In the genomic region with DNA sequence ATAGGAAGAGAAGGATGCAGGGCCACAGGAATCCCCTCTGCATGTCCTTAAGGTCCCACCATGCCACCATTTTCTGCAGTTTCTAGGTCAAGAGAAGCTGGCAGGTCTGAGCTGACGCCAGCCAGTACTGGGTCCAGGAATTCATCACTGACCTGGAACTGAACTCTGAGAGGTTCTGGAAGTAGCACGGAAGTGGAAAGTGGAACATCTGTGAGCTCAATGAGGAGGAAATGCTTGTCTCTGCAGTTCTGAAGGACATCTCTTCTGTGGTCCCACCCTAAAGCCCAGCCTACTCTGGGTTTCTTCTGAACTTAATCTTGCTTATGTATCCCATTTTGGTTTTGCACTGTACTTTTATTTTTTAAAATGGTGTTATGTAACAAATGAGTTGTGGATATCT, we compare ENCODE assay signal across 37 mouse cellular contexts. TPM values are rescaled to one million over a fixed set of nuclear protein-coding genes. Genes with fewer than 3 reads are reported as not detected.
DNase-seq lines count a peak whose midpoint lies in the region; ATAC-seq and TF ChIP-seq lines count a peak whose summit lies in the region.
"Had no signal": no experiment of that assay in that cellular context is flagged by ENCODE, and none has a peak within 500 bp of the region (broad histone marks: within the 10 kb centered on the region; RNA-seq: fewer than 3 reads in every experiment).

No protein-coding gene starts in this region.

- no peaks in the 10 kb centered on the region for H3K27me3 ChIP-seq in liver, adult 2 months (ENCODE audit: control insufficient read depth, insufficient read depth, low read length)
- H3K27me3 ChIP-seq in liver, embryonic 11.5 days (replicated peaks; ENCODE audit: control insufficient read depth, insufficient read depth, low read length), result no peaks in the 10 kb centered on the region
- H3K27me3 ChIP-seq in hindbrain, embryonic 16.5 days (replicated peaks; ENCODE audit: control insufficient read depth, insufficient read depth, low read length), result no peaks in the 10 kb centered on the region
- H3K27me3 ChIP-seq: CH12.LX; embryonic facial prominence, embryonic 13.5 days; forebrain, embryonic 12.5 days; forebrain, embryonic 15.5 days; heart, embryonic 12.5 days; heart, embryonic 15.5 days; hindbrain, embryonic 13.5 days; Patski had no signal

- no peak overlapping the region for H3K4me2 ChIP-seq in liver, embryonic 11.5 days
- no peak overlapping the region for H3K4me2 ChIP-seq in hindbrain, embryonic 16.5 days (ENCODE audit: low read length)
- H3K4me2 ChIP-seq: embryonic facial prominence, embryonic 13.5 days; forebrain, embryonic 12.5 days; forebrain, embryonic 15.5 days; heart, embryonic 12.5 days; heart, embryonic 15.5 days; hindbrain, embryonic 13.5 days had no signal

- ATAC-seq in liver, embryonic 11.5 days (replicated peaks; ENCODE audit: low FRiP score), result no peak
- no peak for ATAC-seq in hindbrain, embryonic 16.5 days
- ATAC-seq: forebrain, embryonic 15.5 days; hindbrain, postnatal 0 days; inflammation-experienced regulatory T-cells, adult 6 months; Patski had no signal

- no peaks in the 10 kb centered on the region for H3K36me3 ChIP-seq in liver, adult 2 months (ENCODE audit: control insufficient read depth, insufficient read depth, low read length)
- H3K36me3 ChIP-seq in liver, embryonic 11.5 days (ENCODE audit: control insufficient read depth, insufficient read depth, low read length), result no peaks in the 10 kb centered on the region
- no peaks in the 10 kb centered on the region for H3K36me3 ChIP-seq in hindbrain, embryonic 16.5 days (ENCODE audit: control insufficient read depth, insufficient read depth, low read length)
- H3K36me3 ChIP-seq: embryonic facial prominence, embryonic 10.5 days; embryonic facial prominence, embryonic 13.5 days; forebrain, embryonic 12.5 days; forebrain, embryonic 15.5 days; G1E; heart, embryonic 12.5 days; heart, embryonic 15.5 days; hindbrain, embryonic 10.5 days; hindbrain, embryonic 13.5 days had no signal

- H3K4me1 ChIP-seq in liver, adult 2 months (ENCODE audit: control insufficient read depth, insufficient read depth, low read length), result no peaks in the 10 kb centered on the region
- no peaks in the 10 kb centered on the region for H3K4me1 ChIP-seq in liver, embryonic 11.5 days (replicated peaks; ENCODE audit: control insufficient read depth, insufficient read depth, low read length)
- H3K4me1 ChIP-seq in bone marrow macrophage, adult 2 months (ENCODE audit: control insufficient read depth, insufficient read depth, low read length), result peaks cover 42% of the 10 kb centered on the region
- no peaks in the 10 kb centered on the region for H3K4me1 ChIP-seq in hindbrain, embryonic 16.5 days (ENCODE audit: control insufficient read depth, insufficient read depth, low read depth, low read length)
- H3K4me1 ChIP-seq: embryonic facial prominence, embryonic 10.5 days; embryonic facial prominence, embryonic 13.5 days; forebrain, embryonic 12.5 days; forebrain, embryonic 15.5 days; hindbrain, embryonic 13.5 days had no signal

- no peak for TF ChIP-seq POLR2A in liver, adult 2 months (IDR thresholded peaks at IDR 0.05; ENCODE audit: extremely low read depth, insufficient read depth, low read length)
- no peak for TF ChIP-seq POLR2A in bone marrow macrophage, adult 2 months (IDR thresholded peaks at IDR 0.05; ENCODE audit: borderline replicate concordance, low read depth, low read length)

- H3K79me2 ChIP-seq in liver, adult 2 months (ENCODE audit: control insufficient read depth, insufficient read depth, low read length), result no peaks in the 10 kb centered on the region

- no peak overlapping the region for H3K27ac ChIP-seq in liver, adult 2 months (replicated peaks; ENCODE audit: insufficient read depth, low read depth, low read length)
- no peak overlapping the region for H3K27ac ChIP-seq in liver, embryonic 11.5 days (ENCODE audit: low read depth, low read length)
- peak overlapping the region; percentile 54 for H3K27ac ChIP-seq in bone marrow macrophage, adult 2 months (ENCODE audit: insufficient read depth, low read depth, low read length)
- no peak overlapping the region for H3K27ac ChIP-seq in hindbrain, embryonic 16.5 days (ENCODE audit: low read depth, low read length)
- H3K27ac ChIP-seq: embryonic facial prominence, embryonic 10.5 days; embryonic facial prominence, embryonic 13.5 days; forebrain, embryonic 12.5 days; forebrain, embryonic 15.5 days; heart, embryonic 15.5 days; hindbrain, embryonic 10.5 days; hindbrain, embryonic 13.5 days; hindbrain, postnatal 0 days had no signal

- WGBS in liver, adult 2 months, result 61% methylated on average over 2 of the region's 2 CpGs
- WGBS in liver, embryonic 11.5 days, result 67% methylated on average over 2 of the region's 2 CpGs
- 81% methylated on average over 2 of the region's 2 CpGs for WGBS in hindbrain, embryonic 16.5 days

- no peak overlapping the region for H3K4me3 ChIP-seq in liver, adult 2 months (ENCODE audit: insufficient read depth, low read depth, low read length)
- no peak overlapping the region for H3K4me3 ChIP-seq in liver, embryonic 11.5 days (ENCODE audit: low read depth, low read length)
- no peak overlapping the region for H3K4me3 ChIP-seq in bone marrow macrophage, adult 2 months (ENCODE audit: insufficient read depth, low read length)
- H3K4me3 ChIP-seq in hindbrain, embryonic 16.5 days (ENCODE audit: low read length), result no peak overlapping the region
- H3K4me3 ChIP-seq: embryonic facial prominence, embryonic 10.5 days; embryonic facial prominence, embryonic 13.5 days; erythroblast, embryonic 14.5 days; forebrain, embryonic 12.5 days; forebrain, embryonic 15.5 days; heart, embryonic 12.5 days; heart, embryonic 15.5 days; hindbrain, embryonic 10.5 days; hindbrain, embryonic 13.5 days had no signal

- H3K9me3 ChIP-seq in liver, embryonic 11.5 days (ENCODE audit: control insufficient read depth, low read length), result no peaks in the 10 kb centered on the region
- H3K9me3 ChIP-seq in hindbrain, embryonic 16.5 days (ENCODE audit: control insufficient read depth, low read length), result no peaks in the 10 kb centered on the region
- H3K9me3 ChIP-seq: embryonic facial prominence, embryonic 10.5 days; embryonic facial prominence, embryonic 13.5 days; forebrain, embryonic 12.5 days; forebrain, embryonic 15.5 days; G1E; heart, embryonic 12.5 days; heart, embryonic 15.5 days; hindbrain, embryonic 10.5 days; hindbrain, embryonic 13.5 days had no signal

- no peak for TF ChIP-seq CTCF in liver, adult 2 months (IDR thresholded peaks at IDR 0.05; ENCODE audit: low read depth, low read length)
- TF ChIP-seq CTCF in bone marrow macrophage, adult 2 months (IDR thresholded peaks at IDR 0.05; ENCODE audit: low read depth, low read length), result no peak

- no peak overlapping the region for H3K9ac ChIP-seq in liver, adult 2 months (ENCODE audit: low read depth, low read length)
- H3K9ac ChIP-seq in liver, embryonic 11.5 days (ENCODE audit: low read depth, low read length), result no peak overlapping the region
- no peak overlapping the region for H3K9ac ChIP-seq in hindbrain, embryonic 16.5 days (ENCODE audit: low read depth, low read length)
- H3K9ac ChIP-seq: embryonic facial prominence, embryonic 13.5 days; forebrain, embryonic 12.5 days; forebrain, embryonic 15.5 days; heart, embryonic 12.5 days; heart, embryonic 15.5 days; hindbrain, embryonic 13.5 days had no signal

- DNase-seq in gastrocnemius, postnatal 25 days, result peak; percentile 10
- no peak for DNase-seq in gastrocnemius, postnatal 36 days
- DNase-seq in liver, adult 2 months (ENCODE audit: extremely low read depth, low read depth, low spot score), result peak; percentile 26
- no peak for DNase-seq in liver, embryonic 11.5 days (ENCODE audit: low spot score)
- DNase-seq in skeletal muscle tissue, adult 2 months (ENCODE audit: low read depth, low spot score), result peak; percentile 21
- no peak for DNase-seq in retina, postnatal 1 day
- DNase-seq: adrenal gland, adult 2 months; adrenal gland, postnatal 14 days; B cell, adult 2 months; cerebellum, adult 2 months; cerebellum, postnatal 10 days; cerebellum, postnatal 36 days; embryo, embryonic 11 days; gastrocnemius, postnatal 10 days; heart, postnatal 10 days; kidney, adult 11 months had no signal

- intact Hi-C loops in gastrocnemius, postnatal 36 days (cut with DNase I), result no loop called here

RNA-seq across cellular contexts. Expression of a gene that starts 14.4 kb away (rescaled TPM):
- total RNA-seq in gastrocnemius, postnatal 25 days (2021), result not detected
- not detected for total RNA-seq in gastrocnemius, postnatal 36 days (2021)
- total RNA-seq in liver, adult 2 months (2014; rRNA removed), result not detected in 2 replicates
- polyA plus RNA-seq in liver, adult 2 months (2012; rRNA removed), result not detected in 2 replicates
- not detected in 2 replicates for polyA plus RNA-seq in liver, embryonic 11.5 days (2014; fragmentation: Nextera tagmentation; extraction: Ambion mirVana)
- not detected in 2 replicates for polyA plus RNA-seq in bone marrow macrophage, adult 2 months (2012; ENCODE audit: insufficient read depth, insufficient read length, missing spikeins)
- polyA plus RNA-seq in hindbrain, embryonic 16.5 days (2015; fragmentation: Nextera tagmentation; extraction: Ambion mirVana), result not detected in 2 replicates
- total RNA-seq: adrenal gland, adult 2 months; adrenal gland, postnatal 14 days; adrenal gland, postnatal 4 days; CH12.LX; G1E; gastrocnemius, postnatal 10 days; granulocyte monocyte progenitor cell, adult 5-6 weeks; heart, postnatal 10 days; heart, postnatal 36 days; hindbrain, postnatal 0 days had no signal
- polyA plus RNA-seq: adrenal gland, adult 2 months; brain, embryonic 14.5 days; cerebellum, adult 2 months; cortical plate, adult 2 months; embryonic facial prominence, embryonic 10.5 days; embryonic facial prominence, embryonic 13.5 days; erythroblast, embryonic 14.5 days; forebrain, embryonic 12.5 days; forebrain, embryonic 15.5 days; G1E; heart, embryonic 12.5 days; heart, embryonic 15.5 days; hindbrain, embryonic 10.5 days; hindbrain, embryonic 13.5 days; hindbrain, postnatal 0 days; inflammation-experienced regulatory T-cells, adult 6 months; Patski had no signal

RNA-seq across cellular contexts. Expression of a gene that starts 18.1 kb away (rescaled TPM):
- total RNA-seq in gastrocnemius, postnatal 25 days (2021), result not detected
- not detected for total RNA-seq in gastrocnemius, postnatal 36 days (2021)
- 0.18 TPM in 1 of 2 replicates, not detected in the other for total RNA-seq in liver, adult 2 months (2014; rRNA removed)
- polyA plus RNA-seq in liver, adult 2 months (2012; rRNA removed), result 0.42 and 0.48 TPM in 2 replicates
- polyA plus RNA-seq in liver, embryonic 11.5 days (2014; fragmentation: Nextera tagmentation; extraction: Ambion mirVana), result 1.7 and 1.8 TPM in 2 replicates
- 129 and 135 TPM in 2 replicates for polyA plus RNA-seq in bone marrow macrophage, adult 2 months (2012; ENCODE audit: insufficient read depth, insufficient read length, missing spikeins)
- 1.3 and 2.0 TPM in 2 replicates for polyA plus RNA-seq in hindbrain, embryonic 16.5 days (2015; fragmentation: Nextera tagmentation; extraction: Ambion mirVana)
- total RNA-seq: adrenal gland, postnatal 14 days; gastrocnemius, postnatal 10 days; heart, postnatal 36 days had no signal
- polyA plus RNA-seq: G1E, Patski had no signal

RNA-seq across cellular contexts. Expression of a gene that starts 31.3 kb away (rescaled TPM):
- total RNA-seq in gastrocnemius, postnatal 25 days (2021), result not detected
- not detected for total RNA-seq in gastrocnemius, postnatal 36 days (2021)
- total RNA-seq in liver, adult 2 months (2014; rRNA removed), result 0.40 TPM in 1 of 2 replicates, not detected in the other
- 1.1 TPM in 1 of 2 replicates, not detected in the other for polyA plus RNA-seq in liver, adult 2 months (2012; rRNA removed)
- polyA plus RNA-seq in liver, embryonic 11.5 days (2014; fragmentation: Nextera tagmentation; extraction: Ambion mirVana), result 1.1 TPM in 1 of 2 replicates, not detected in the other
- 78.8 and 104 TPM in 2 replicates for polyA plus RNA-seq in bone marrow macrophage, adult 2 months (2012; ENCODE audit: insufficient read depth, insufficient read length, missing spikeins)
- polyA plus RNA-seq in hindbrain, embryonic 16.5 days (2015; fragmentation: Nextera tagmentation; extraction: Ambion mirVana), result 1.1 and 1.4 TPM in 2 replicates
- total RNA-seq: adrenal gland, postnatal 14 days; gastrocnemius, postnatal 10 days; heart, postnatal 10 days; heart, postnatal 36 days; hindbrain, postnatal 0 days had no signal
- polyA plus RNA-seq: erythroblast, embryonic 14.5 days; forebrain, embryonic 12.5 days; G1E; Patski had no signal

RNA-seq across cellular contexts. Expression of a gene that starts 38.2 kb away (rescaled TPM):
- total RNA-seq in gastrocnemius, postnatal 25 days (2021), result 1 to 10 TPM; 4.7 to 8.4 TPM
- 1 to 10 TPM; 4.2 to 9.4 TPM for total RNA-seq in gastrocnemius, postnatal 36 days (2021)
- total RNA-seq in liver, adult 2 months (2014; rRNA removed), result 8.7 and 14.1 TPM in 2 replicates
- polyA plus RNA-seq in liver, adult 2 months (2012; rRNA removed), result 2.5 and 3.3 TPM in 2 replicates
- polyA plus RNA-seq in liver, embryonic 11.5 days (2014; fragmentation: Nextera tagmentation; extraction: Ambion mirVana), result 14.7 and 16.1 TPM in 2 replicates
- 168 and 174 TPM in 2 replicates for polyA plus RNA-seq in bone marrow macrophage, adult 2 months (2012; ENCODE audit: insufficient read depth, insufficient read length, missing spikeins)
- polyA plus RNA-seq in hindbrain, embryonic 16.5 days (2015; fragmentation: Nextera tagmentation; extraction: Ambion mirVana), result 2.3 and 3.4 TPM in 2 replicates
- total RNA-seq: hindbrain, postnatal 0 days had no signal
- polyA plus RNA-seq: erythroblast, embryonic 14.5 days; Patski had no signal

RNA-seq across cellular contexts. Expression of a gene that starts 52.6 kb away (rescaled TPM):
- total RNA-seq in gastrocnemius, postnatal 25 days (2021), result 1 to 10 TPM; 4.0 to 5.0 TPM
- total RNA-seq in gastrocnemius, postnatal 36 days (2021), result 1 to 10 TPM; 3.0 to 3.4 TPM
- 92.1 and 125 TPM in 2 replicates for total RNA-seq in liver, adult 2 months (2014; rRNA removed)
- 45.5 and 61.7 TPM in 2 replicates for polyA plus RNA-seq in liver, adult 2 months (2012; rRNA removed)
- 5.5 and 8.7 TPM in 2 replicates for polyA plus RNA-seq in liver, embryonic 11.5 days (2014; fragmentation: Nextera tagmentation; extraction: Ambion mirVana)
- polyA plus RNA-seq in bone marrow macrophage, adult 2 months (2012; ENCODE audit: insufficient read depth, insufficient read length, missing spikeins), result 650 and 692 TPM in 2 replicates
- 2.1 and 2.4 TPM in 2 replicates for polyA plus RNA-seq in hindbrain, embryonic 16.5 days (2015; fragmentation: Nextera tagmentation; extraction: Ambion mirVana)
- polyA plus RNA-seq: erythroblast, embryonic 14.5 days; inflammation-experienced regulatory T-cells, adult 6 months had no signal

Comparison
In these comparisons a context has a peak if more than half of its experiments do, and no peak if none do; other contexts are left out.
1. DNase-seq: peak in gastrocnemius, postnatal 25 days (single experiment), liver, adult 2 months (single experiment) and skeletal muscle tissue, adult 2 months (single experiment); none in gastrocnemius, postnatal 36 days (0 of 2), liver, embryonic 11.5 days (single experiment) and retina, postnatal 1 day (single experiment).
2. RNA of a gene that starts 18.1 kb away (polyA plus RNA-seq): 129 to 135 TPM in bone marrow macrophage, adult 2 months; 1.3 to 2.0 TPM in hindbrain, embryonic 16.5 days, 1.7 to 1.8 TPM in liver, embryonic 11.5 days and 0.42 to 0.48 TPM in liver, adult 2 months; every median in the first group is over 10 times any median in the second.
3. RNA of a gene that starts 31.3 kb away (polyA plus RNA-seq): 78.8 to 104 TPM in bone marrow macrophage, adult 2 months; 1.1 to 1.4 TPM in hindbrain, embryonic 16.5 days, 1.1 TPM in liver, embryonic 11.5 days and 1.1 TPM in liver, adult 2 months; every median in the first group is over 10 times any median in the second.